Mouse (Mus musculus): Measurements from ENCODE around the gene Defb43.

Gene Defb43

DNA sequence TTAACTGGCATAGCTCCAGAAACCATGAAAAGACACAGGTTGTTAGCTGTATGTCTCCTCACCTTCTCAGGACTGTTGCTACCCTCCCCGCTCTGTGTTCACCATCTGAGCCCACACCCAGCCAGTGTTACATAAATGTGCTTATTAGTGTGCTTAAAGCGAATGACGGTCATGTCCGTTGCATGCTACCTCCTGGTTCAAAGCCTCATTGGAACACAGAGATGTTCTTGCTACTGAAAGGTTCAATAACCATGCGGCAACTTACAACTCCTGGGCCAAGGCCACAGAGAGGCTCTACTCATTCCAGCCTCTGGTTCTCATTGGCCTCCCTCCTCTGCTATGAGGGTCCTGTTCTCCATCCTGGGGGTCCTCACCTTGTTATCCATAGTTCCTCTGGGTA lies at the start of gene Defb43:
TSS of gene Defb43 (plus strand) at position 301 of the 400 bp plus-strand sequence.
- DNase-seq, result no peak

DNA sequence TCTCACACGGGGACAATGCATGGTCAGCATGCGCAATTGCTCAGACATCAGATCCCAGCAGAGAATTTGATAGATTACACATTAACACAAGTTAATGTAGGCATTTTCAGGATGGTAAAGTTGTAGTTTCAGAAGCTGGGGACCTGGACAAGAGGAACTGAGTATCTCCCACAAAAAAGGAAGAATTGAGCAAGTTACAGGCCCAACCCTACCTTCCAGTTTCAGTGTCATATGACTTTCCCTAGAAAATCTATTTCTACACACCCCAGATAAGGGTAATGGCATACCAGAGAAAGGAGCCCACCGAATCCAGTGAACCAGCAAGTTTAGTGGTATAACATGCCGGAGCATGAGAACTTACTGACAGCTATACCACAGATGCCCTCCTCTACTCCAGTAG lies 47.9 kb upstream of the Defb43 start:
- no peak for DNase-seq

DNA sequence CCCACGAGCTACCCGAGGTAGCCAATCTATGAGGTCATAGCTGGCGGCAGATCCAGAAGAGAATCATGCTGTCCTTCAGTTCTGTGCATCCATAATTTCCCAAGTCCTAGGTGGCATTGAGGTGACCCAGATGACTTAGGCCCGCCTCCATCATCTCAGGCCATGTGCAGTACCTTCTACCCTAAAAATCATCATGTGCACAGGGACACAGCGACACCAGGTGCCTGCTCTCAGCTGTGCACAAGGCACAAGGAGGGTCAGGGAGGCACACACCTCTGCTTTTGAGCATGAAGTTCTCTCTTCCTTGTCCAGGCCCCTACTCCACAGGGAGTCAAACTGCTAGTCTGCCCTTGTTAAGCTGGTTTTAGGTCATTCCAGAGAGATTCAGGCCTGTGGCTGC lies 46.2 kb upstream of the Defb43 start:
- no peak for DNase-seq

DNA sequence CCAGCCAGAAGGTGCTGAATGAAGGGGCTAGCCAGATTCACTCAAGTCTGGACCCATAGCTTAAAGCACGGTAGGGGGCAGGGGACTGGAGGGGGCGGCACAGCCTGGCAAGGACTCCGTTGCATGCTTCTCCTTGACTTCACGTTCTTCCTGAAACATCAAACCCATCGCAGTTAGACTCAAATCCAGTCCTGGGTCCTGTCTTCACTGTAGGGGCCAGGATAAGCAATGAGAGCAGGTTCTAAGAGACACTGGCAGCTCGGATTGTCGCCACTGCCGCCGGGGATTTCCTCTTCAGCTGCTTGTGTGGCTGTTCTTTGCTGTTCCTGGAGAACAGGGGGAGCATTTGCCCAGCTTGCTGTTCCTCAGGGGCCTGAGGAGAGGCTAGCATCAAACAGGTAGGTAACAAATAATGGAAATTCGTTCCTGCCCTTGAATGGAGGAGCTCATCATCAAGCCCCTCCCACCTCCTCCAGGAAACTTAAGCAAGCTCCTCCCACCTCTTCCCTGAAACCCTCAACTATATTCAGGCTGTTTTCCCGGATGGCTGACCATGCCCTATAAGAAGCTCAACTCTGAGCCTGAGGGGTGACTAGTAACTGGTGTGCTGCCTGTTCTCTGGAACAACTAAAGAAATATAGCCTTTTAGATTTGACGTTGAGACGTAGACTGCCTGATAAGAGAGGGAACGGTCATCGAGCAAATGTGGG lies 45.6 kb upstream of the Defb43 start:
- peak; percentile 17 for DNase-seq

DNA sequence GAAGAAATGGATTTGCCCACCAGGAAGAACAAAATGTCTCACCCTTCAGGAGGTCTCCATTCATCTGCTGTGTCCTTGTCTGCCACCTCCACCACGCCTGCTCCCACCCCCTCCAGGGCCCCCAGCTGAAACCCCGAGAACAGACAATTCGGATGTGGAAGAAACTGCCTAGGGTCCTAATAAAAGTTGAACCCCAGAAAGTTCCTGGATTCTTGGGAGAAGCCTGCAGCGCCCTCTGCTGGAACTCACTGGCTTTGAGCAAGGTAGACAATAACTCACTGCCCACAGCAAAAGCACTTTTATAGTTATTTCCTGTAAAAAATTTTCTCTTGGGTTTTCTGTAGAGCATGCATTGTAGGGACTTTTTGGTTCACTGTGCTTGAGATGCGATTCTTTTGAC lies 36.5 kb upstream of the Defb43 start:
- peak; percentile 81 for DNase-seq

DNA sequence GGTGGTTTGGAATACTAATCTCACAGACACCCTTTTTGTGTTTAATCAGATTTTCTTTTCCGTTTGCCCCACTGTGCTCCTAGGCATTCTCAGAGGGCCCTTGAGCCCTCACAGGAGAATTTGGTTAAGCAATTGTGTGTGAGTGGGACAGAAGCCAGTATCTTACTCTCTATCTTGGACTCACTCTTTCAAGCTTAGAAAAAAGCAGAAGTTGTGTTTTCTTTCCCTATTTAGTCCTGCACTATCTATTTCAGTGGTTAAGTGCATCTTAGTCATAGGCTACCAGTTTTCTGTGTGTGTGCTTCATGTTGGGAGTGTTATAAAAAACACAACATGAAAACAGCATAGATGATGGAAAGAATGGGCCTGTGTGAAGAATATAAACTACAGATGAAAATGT lies 31.8 kb upstream of the Defb43 start:
- no peak for DNase-seq

DNA sequence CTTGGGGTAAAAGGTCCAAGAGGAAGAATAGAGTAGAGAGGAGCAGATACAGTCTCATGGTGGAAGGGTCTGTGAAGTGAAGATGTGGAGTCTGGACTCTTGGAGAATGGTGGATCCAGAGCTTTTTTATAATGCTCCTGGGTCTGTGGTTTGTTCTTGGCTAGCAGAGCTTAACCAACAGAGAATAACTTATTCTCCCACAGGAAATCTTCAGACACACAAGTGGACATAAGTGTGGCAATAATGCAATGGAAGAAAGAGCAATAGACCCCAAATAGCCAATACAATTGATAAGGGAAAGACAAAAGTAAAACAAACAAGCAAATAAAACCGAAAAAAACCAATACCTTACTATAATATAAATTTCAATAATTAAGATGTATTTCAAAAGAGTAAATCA lies 27.2 kb upstream of the Defb43 start, which contains the start of gene Defb48:
TSS of gene Defb48 (minus strand) at position 101 of the 400 bp plus-strand sequence.
- no peak for DNase-seq

DNA sequence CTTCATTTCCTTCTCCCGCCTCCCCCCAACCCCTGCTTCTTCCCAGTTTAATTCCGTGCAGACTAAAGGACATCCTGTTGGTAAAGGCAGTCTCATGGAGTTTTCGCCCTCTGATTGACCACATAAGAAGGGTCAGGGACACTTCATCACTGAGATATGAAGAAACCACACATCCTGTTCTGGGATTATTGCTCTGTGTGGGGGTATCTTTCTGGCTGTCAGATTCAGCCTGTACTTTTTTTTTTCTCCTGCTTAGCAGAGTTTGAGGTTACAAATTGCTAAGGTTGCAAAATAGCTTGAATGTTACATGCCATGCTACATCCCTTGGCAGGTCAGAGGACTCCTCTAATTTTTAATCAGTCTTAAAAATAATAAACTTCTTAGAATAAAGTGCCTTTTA lies 20.3 kb upstream of the Defb43 start:
- no peak for DNase-seq

DNA sequence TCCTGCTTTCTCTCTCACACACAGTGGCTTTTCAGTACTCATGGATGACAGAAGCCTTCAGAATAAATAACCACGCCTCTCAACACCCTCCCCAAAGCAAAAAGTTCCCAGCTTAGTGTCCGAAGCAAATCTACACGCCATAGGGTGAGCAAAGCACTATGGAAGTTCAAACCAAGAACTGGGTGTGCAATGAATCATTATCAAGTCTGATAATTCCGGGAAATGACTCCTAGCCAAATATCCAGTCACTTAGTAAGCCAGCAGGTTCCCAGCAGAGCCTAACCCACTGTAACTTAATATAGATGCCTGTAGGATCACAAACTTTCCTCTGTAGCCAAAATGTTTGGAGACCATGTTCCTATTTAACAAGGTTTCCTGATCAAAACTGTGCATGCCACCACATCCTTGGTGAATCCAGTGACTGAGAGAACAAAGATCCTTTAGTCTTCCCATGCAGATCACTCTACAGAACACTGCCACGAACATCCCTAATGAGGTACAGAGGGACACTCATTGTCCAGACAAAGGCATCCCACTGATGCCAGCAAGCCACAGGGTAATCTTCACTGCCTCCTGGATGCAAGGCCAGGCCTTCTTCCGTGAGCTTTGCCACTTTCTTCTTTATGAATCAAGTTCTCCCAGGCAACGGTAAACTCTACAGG lies 19.6 kb upstream of the Defb43 start:
- no peak for DNase-seq

DNA sequence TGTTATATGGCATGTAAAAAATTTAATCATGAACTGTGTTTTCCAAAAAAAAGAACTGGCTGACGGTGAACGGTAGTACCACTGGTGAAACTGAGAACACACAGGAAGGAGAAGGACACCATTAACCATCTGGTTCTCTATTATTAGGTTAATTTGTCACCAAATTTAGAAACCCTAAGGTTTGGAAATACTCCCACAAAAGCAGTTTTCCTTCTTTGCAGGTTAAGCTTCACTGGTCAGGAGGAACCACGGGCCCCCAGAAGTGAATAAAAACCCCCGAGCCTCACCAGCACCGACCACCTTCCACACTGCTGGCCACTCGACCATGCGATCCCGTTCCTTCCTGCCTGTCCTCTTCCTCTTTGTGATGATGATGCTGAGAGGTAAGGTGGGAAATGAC lies 13.8 kb upstream of the Defb43 start, which contains the start of gene Defb47:
TSS of gene Defb47 (plus strand) at position 301 of the 400 bp plus-strand sequence.
- no peak for DNase-seq

DNA sequence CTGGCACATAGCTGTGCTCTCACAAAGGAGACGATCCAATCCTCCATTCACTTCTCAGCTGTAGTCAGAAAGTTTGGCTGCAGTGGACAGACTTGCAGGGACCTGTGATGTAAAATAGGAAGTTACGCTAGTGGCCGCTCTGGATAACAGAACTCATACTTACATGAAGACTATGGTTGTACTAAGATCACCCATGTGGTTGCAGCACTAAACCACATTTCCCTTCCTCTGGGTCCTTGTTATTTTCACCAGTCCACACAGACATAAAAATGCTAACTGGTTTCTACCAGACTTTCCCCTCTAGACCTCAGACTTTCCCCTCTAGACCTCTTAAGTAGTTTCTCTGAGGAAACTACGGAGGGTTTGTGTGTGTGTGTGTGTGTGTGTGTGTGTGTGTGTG lies 12.6 kb upstream of the Defb43 start:
- DNase-seq, result no peak

DNA sequence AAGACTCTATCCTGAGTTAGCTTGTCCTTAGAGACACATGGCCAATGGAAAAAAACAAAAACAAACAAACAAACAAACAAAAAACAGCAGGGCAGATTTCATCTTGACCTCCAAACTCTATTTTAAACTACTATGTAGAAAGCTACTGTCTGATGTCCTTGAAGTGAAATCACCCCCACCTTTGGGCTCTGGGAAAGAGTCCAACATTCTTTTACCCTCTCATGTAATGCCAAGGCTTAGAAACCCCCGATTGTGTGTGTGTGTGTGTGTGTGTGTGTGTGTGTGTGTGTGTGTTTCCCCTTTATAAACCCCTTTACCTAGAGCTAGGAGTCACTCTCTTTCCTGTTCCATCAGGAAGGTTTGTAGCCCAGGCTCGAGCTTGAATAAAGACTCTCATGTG lies 9.0 kb upstream of the Defb43 start:
- DNase-seq, result no peak

DNA sequence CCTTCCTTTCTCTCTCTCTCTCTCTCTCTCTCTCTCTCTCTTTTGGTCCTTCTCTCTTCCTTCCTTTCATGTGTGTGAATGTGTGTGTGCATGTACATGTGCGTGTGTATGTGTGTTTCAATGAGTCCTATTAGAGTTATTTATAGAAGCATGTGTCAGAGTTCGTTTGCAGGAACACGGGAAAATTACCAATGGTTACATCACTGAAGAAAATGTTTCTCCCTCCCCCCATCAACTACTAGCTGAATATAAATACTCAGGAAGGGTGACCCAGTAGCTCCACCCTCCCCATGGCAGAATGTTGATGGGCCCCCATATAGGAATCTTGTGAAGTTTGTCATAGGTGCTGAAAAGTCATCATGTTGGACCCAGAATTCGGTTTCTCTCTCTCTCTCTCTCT lies 1.5 kb downstream of the Defb43 start:
- DNase-seq, result no peak

DNA sequence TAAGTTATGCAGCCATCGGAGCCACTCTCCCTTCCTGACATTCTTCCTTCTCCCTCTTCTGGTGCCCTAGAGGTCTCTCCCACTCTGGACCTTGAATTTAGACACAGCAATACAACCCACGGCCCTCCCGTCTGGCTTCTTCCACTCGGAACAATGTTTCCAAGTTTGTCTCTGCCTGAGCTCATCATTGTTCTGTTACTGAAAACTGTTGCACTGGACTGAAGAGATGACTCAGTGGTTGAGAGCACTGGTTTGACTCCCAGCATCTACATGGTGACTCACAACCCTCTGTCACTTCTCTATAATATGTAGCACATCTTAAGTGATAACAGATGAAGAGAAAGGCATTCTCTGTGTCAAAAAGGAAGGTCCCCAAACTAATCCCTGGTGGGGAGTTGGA lies 3.1 kb downstream of the Defb43 start:
- DNase-seq, result no peak

DNA sequence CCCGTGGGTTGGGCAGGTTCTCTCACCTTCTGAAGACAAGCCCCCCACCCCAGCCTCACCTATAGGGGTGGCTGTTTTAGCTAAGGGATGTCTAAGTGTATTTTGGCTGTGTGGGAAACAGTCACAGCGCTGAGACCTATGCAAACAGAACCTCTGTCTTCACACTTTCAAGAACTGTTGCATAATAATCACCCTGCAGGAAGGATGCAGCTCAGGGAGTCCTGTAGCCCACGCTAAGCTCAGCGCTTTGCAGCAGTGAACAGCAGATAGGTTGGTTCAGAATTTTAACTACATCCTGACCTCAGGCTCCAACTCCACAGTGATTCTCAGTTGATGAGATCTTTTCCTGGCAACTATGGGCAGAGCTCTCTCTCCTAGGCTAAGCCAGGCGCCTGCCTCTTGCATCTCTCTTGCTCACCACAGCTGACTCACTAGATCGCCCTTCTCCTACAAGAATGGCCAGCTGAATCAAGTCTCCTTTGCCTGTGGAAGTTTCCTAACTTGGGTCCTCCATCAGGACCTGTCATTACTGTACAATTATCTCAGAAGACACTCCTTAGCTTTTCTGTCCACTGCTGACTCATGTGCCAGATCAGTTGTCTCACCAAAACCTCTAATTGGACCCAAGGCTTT lies 9.1 kb downstream of the Defb43 start:
- DNase-seq, result no peak

DNA sequence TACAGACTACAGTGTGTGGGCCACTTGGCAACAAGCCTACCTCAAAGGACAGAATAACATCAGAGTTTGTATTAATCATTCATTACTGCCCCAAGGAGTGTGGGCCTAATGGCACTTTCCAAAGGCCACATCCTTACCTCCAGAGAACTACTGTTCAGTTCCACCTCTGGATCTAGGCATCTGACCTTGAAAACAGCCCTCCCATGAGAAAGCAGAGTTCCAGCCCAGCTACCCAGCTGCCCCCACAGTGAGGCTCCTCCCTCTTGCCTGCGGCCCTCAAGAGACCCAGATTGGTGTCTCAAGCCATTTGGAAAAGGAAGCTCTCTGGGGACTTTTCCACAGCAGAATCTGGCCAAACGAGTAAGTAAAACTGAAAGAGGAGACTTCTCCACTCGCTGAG lies 35.1 kb downstream of the Defb43 start, which contains the start of gene Defb42:
TSS of gene Defb42 (plus strand) at position 301 of the 400 bp plus-strand sequence.
- DNase-seq, result no peak

DNA sequence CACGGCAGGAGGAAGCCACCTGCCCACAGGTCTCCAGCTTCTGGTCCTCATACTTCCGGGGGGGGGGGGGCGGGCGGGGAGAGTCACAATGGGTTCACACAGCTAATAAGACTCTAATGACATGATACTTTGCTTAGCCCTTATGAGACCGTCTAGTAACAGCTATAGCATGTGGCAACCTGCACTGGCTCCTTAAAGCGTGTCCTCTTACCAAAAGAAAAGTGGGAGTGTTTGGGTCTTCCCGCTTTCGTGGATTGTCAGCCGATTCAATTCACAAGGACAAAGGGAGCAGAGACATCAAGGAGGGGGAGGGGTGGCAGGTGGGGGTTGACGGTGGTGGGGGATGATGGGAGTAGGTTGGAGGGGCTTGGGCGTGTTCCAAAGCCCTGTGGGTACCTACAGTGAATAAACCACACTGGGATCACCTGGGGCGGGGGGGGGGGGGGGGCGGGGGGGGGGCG lies 38.4 kb downstream of the Defb43 start, which contains the start of gene Defb30:
TSS of gene Defb30 (minus strand) at position 51 of the 461 bp plus-strand sequence.
- no peak for DNase-seq

DNA sequence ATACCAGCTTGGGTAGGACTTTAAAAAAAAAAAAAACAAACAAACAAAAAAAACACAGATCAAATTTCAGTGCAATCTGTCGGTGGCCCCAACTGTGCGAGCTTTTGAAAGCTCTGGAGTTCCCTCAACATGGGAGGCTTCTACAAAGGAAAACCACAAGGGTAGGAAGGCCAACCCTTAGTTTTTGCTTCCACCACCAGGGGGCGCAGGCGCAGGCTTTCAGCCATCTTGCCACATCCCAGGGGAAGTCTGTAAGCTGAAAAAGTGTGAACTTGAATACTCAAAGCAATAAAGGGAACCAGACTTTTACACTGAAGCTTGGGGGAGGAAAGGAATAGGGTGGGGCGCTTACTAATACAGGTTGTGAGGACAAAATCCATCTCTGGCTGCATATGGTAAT lies 39.2 kb downstream of the Defb43 start:
- DNase-seq, result peak; percentile 75

DNA sequence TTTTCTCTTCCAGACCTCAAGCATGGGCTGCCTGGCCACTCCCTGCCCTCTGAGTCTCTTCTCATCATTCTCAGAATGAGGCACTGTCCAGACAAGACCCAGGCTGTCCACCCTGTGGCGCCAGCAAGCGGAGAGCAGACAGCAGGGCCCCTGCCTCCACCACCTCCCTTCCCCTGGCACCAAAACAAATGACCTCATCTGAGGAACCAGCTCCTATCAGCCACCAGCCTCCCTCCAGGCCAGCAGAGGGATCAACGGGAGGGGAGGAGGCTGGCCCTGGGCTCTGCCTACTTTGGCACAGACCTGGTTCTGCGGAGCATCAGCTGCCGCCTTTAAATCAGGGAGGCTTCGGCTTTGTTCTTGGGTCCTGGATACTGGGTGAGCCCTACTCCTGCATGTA lies 43.2 kb downstream of the Defb43 start:
- peak; percentile 75 for DNase-seq

DNA sequence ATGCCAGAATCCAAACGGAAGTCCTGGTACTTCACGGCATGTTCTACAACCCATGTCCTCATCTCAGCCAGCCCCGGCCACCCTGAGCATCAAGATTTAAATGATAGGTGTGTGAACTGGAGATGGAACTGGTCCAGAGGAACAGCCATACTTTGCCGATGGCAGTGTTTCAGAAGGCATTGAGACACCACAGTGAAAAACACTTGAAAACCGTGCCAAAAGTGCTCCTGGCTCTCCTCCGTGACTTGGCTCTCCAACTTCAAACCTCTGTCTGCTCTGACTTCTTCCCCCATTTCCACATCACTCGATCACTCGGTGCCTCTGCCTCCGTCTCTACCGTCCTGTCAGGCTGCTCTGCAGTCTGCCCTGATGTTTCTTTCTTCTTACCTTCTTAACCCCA lies 48.8 kb downstream of the Defb43 start:
- no peak for DNase-seq

DNA sequence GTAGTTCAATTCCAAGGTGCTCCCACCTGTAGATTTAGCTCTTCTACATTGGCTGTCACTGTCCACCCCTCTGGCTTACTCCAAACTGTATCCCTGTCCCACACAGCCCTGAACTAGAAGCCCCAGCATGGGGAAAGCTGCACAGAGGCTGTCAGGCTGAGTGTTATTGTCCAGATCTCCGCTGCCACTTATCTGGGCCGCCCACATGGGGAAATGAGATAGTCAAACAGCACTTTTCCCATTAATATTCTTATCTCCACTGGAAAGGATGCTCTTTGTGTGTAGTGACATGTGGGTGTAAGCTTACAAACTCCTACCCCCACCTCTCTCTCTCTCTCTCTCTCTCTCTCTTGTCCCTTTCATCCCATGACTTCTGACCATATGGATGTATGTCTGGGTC lies 50.6 kb downstream of the Defb43 start:
- DNase-seq, result no peak

DNA sequence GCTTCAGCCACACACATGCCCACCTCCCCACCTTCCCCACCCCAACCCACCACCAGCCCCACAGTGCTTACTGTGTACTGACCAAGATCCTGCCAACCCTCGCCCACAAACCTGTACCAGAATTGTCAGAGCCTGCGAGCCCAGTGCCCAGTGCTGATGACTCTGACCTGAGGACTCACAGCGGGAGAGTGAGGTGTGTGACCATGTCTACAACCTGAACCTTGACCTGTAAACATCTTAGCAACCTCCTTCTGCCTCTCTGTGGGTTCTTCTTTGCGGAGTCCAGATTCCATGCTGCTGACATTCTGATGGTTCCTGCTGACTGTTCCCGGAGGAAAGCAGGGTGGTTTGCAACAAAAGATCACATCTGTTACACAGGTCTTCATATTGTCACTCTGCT lies 53.8 kb downstream of the Defb43 start:
- no peak for DNase-seq

DNA sequence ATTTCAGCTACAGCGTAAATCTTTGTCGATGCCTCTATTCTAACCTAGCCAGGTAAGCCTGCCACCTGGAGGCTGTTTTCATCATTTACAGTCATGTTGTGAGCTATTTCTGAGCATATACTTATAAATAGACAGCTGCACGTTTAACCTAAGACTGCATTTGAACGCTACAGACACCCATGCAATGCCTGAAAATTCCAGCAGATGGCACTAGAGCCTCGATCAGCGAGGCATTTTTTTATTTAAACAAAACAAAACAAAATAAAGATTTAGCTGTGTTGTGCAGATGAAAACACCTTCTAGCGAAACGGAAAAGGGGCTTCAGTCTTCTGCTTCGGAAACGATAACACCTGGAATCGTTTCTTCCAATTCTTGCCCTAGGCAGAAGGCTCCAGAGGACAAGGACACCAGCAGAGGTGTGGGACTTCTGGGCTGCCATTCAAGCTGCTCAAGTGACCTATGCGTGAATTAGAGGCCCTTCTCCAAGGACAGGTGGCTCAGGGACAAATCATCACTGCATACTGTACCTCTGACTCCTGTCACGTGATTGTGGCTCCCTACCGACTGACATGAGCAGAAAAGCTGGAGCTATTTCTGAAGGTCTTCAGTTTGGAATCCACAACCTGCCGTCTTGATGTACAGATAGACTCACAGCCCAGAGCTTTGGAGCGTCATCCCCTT lies 55.2 kb downstream of the Defb43 start:
- peak; percentile 79 for DNase-seq

All from lung, postnatal 14 days (tissue).